Mouse (Mus musculus) olfactory bulb, adult 2 months (tissue): ENCODE results near the gene Prcd.

Source experiments
- CTCF ChIP-seq: fragments of 200-500 bp; IDR thresholded peaks from 2 replicates; pipeline ENCODE4 v1.5.1; 2012; ENCODE audit warnings: low read depth, mild to moderate bottlenecking, low read length, moderate library complexity; ENCODE audit not compliant: insufficient read depth
- POLR2A ChIP-seq: fragments of 200-500 bp; IDR thresholded peaks from 2 replicates; pipeline ENCODE4 v1.6.1; 2012; ENCODE audit warnings: mild to moderate bottlenecking, low read depth, low read length, moderate library complexity; ENCODE audit not compliant: insufficient read depth

GRCm38 (mm10) chr11:116676175-116676976 is 23.0 kb downstream of the Prcd start:
- TF ChIP-seq CTCF = no peak
- TF ChIP-seq POLR2A = no peak
